Mouse (Mus musculus) gastrocnemius, postnatal 25 days (tissue): ENCODE measurements at regions not wholly inside any gene's neighbourhood (a gene's known extent, or its start where the extent isn't known, plus 50 kb on each side); places are given as distances from the start of the nearest gene placed in this dataset.
A peak's percentile ranks its signal among the peaks of the same experiment; 100 is the strongest.

Experiments used
- DNase-seq: peaks from one replicate; pipeline ENCODE4 v3.0.0; 2022

- no peak for DNase-seq
Observed at GRCm38 (mm10) chr14:46221897-46222669, 157.1 kb upstream of the Gm15217 start.

GRCm38 (mm10) chr14:46223008-46223407 is 156.2 kb upstream of the Gm15217 start:
- no peak for DNase-seq

GRCm38 (mm10) chr14:46224421-46224950 is 154.7 kb upstream of the Gm15217 start:
- DNase-seq, result no peak

- DNase-seq, result no peak
Observed at GRCm38 (mm10) chr14:46225851-46226608, 153.2 kb upstream of the Gm15217 start.

- no peak for DNase-seq
Observed at GRCm38 (mm10) chr14:46234040-46234439, 145.2 kb upstream of the Gm15217 start.

GRCm38 (mm10) chr14:46234835-46235234 is 144.4 kb upstream of the Gm15217 start:
- peak; percentile 19 for DNase-seq

GRCm38 (mm10) chr14:46240046-46240800 is 139.0 kb upstream of the Gm15217 start:
- peak; percentile 19 for DNase-seq

- DNase-seq, result no peak
Observed at GRCm38 (mm10) chr14:46240896-46241295, 138.3 kb upstream of the Gm15217 start.

GRCm38 (mm10) chr14:46247491-46248484 is 131.4 kb upstream of the Gm15217 start:
- DNase-seq, result no peak

- no peak for DNase-seq
Observed at GRCm38 (mm10) chr14:46249141-46249540, 130.1 kb upstream of the Gm15217 start.

- DNase-seq, result no peak
Observed at GRCm38 (mm10) chr14:46255261-46255660, 124.0 kb upstream of the Gm15217 start.

GRCm38 (mm10) chr14:46256336-46256735 is 122.9 kb upstream of the Gm15217 start:
- no peak for DNase-seq

GRCm38 (mm10) chr14:46257311-46257710 is 121.9 kb upstream of the Gm15217 start:
- no peak for DNase-seq

- no peak for DNase-seq
Observed at GRCm38 (mm10) chr14:46258551-46258950, 120.7 kb upstream of the Gm15217 start.

GRCm38 (mm10) chr14:46260291-46260980 is 118.8 kb upstream of the Gm15217 start:
- DNase-seq, result no peak

- DNase-seq, result no peak
Observed at GRCm38 (mm10) chr14:46275455-46275854, 103.8 kb upstream of the Gm15217 start.

GRCm38 (mm10) chr14:46276926-46277831 is 102.0 kb upstream of the Gm15217 start:
- DNase-seq, result no peak

GRCm38 (mm10) chr14:46277832-46278611 is 101.2 kb upstream of the Gm15217 start:
- no peak for DNase-seq

GRCm38 (mm10) chr14:46292398-46292797 is 86.8 kb upstream of the Gm15217 start:
- DNase-seq, result no peak
